Mouse (Mus musculus): Measurements from ENCODE around the gene Slc5a10.
A peak's percentile ranks its signal among the peaks of the same experiment; 100 is the strongest.

Slc5a10 gene

GRCm38 (mm10) chr11:61667782-61668181, 52.8 kb downstream of the Slc5a10 start:
- DNase-seq: no peak

GRCm38 (mm10) chr11:61667248-61667647, 53.4 kb downstream of the Slc5a10 start:
- DNase-seq: no peak

- DNase-seq: peak; percentile 49 to 63
Measured at GRCm38 (mm10) chr11:61665991-61666799, 54.4 kb downstream of the Slc5a10 start.

GRCm38 (mm10) chr11:61665401-61665800, 55.2 kb downstream of the Slc5a10 start:
- no peak for DNase-seq

- DNase-seq: no peak
Measured at GRCm38 (mm10) chr11:61662189-61662588, 58.4 kb downstream of the Slc5a10 start.

GRCm38 (mm10) chr11:61660806-61661392, 59.7 kb downstream of the Slc5a10 start:
- DNase-seq: no peak

GRCm38 (mm10) chr11:61660001-61660400, 60.6 kb downstream of the Slc5a10 start:
- DNase-seq: no peak

- peak; percentile 28 to 61 for DNase-seq
Measured at GRCm38 (mm10) chr11:61659011-61659858, 61.4 kb downstream of the Slc5a10 start.

GRCm38 (mm10) chr11:61658360-61658922, 62.2 kb downstream of the Slc5a10 start:
- DNase-seq: no peak

GRCm38 (mm10) chr11:61657432-61657831, 63.2 kb downstream of the Slc5a10 start:
- DNase-seq: no peak

- no peak for DNase-seq
Measured at GRCm38 (mm10) chr11:61656148-61656850, 64.3 kb downstream of the Slc5a10 start.

- no peak for DNase-seq
Measured at GRCm38 (mm10) chr11:61655649-61656048, 65.0 kb downstream of the Slc5a10 start.

GRCm38 (mm10) chr11:61654786-61655311, 65.8 kb downstream of the Slc5a10 start:
- no peak for DNase-seq

GRCm38 (mm10) chr11:61653568-61653967, 67.1 kb downstream of the Slc5a10 start:
- DNase-seq: no peak

GRCm38 (mm10) chr11:61652686-61653447, 67.8 kb downstream of the Slc5a10 start, which contains the start of gene Grap:
Gene Grap (plus strand): TSS chr11:61653265.
- DNase-seq: peak; percentile 51 to 71

- no peak for DNase-seq
Measured at GRCm38 (mm10) chr11:61652216-61652615, 68.4 kb downstream of the Slc5a10 start.

GRCm38 (mm10) chr11:61650470-61651265, 70.0 kb downstream of the Slc5a10 start:
- no peak for DNase-seq

GRCm38 (mm10) chr11:61649626-61650025, 71.0 kb downstream of the Slc5a10 start:
- no peak for DNase-seq

- no peak for DNase-seq
Measured at GRCm38 (mm10) chr11:61649163-61649580, 71.5 kb downstream of the Slc5a10 start.

- no peak for DNase-seq
Measured at GRCm38 (mm10) chr11:61648749-61649115, 71.9 kb downstream of the Slc5a10 start.

Measured in kidney, postnatal 25 days (tissue).